Mouse (Mus musculus) thymus, postnatal 25 days (tissue): ENCODE results near the gene Ccdc153.

Experiments used
- DNase-seq: peaks from one replicate; pipeline ENCODE4 v3.0.0; 2022

Ccdc153 gene

DNA sequence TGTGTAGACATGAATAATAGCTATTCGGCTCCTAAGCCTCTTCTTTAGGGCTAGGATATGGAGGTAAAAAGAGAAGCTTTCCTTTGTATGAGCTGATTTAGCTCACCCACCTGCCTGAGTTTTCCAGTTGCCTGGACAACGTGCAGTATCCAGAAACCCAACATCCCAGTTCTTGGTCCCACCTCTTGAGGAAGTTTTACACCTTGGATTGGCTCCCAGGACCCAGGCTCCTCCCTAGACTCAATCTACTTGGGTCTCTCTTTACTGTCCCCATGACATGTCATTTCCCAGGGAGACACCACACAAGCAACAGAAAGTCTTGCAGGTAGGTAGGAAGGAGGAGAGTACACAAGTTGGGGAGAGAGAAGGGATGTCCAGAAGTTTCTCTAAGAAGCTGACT is at the start of gene Ccdc153:
TSS of gene Ccdc153 (plus strand) at position 278 of the 400 bp plus-strand sequence.
- DNase-seq: no peak

DNA sequence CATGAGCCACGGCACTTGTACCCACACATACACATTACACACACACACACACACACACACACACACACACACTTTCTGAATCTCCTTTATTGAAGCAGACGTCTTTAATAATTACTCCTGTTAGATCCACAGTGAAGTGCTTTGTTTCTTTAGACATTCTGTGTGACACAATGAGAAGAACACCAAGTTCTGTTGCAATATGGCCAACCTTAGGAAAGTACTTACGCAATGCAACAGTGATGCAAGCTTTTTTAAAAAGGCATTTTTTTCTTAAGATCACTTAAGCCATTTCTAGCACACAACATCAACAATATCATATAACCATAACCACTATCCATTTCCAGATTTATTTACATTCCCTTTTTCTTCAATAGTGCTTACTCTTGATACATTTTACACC is 49.3 kb upstream of the Ccdc153 start:
- DNase-seq: no peak

DNA sequence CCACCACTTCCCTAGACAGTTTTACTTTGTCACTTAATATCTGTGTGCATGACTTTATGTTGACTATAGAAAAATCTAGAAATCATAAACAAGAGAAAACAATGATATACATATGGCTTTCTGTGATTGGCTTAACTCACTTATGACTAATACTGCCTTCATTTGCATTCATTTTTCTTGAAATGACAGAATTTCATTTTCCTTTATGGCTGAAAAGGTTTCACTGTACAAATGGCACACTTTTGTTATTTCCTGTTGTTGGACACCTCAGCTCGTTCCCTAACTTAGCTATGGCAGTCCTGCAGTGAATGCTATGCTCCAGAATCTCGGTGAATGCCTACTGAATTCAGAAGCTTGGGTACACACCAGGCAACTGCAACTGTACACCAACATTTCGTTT is 48.2 kb upstream of the Ccdc153 start:
- DNase-seq: no peak

DNA sequence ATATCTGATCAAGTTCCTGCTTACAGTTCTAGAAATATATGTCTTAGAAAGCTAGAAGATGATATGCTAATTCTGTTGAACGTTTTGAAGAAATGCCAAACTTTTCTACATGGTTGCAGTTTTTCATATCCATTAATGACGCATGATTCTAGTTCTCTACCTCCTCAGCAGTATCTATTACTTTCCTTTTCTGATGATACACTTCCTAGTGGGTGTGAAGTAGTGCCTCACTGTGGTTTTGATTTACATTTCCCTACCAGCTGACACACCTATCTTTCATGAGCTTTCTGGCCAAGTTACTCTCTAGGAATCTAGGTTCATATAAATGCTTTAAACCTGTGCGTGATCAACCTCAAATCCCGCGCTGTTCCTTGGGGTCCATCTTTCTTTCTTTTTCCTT is 47.7 kb upstream of the Ccdc153 start:
- DNase-seq: no peak

GRCm38 (mm10) chr9:44194000-44194399 is 46.5 kb upstream of the Ccdc153 start:
- DNase-seq: no peak

DNA sequence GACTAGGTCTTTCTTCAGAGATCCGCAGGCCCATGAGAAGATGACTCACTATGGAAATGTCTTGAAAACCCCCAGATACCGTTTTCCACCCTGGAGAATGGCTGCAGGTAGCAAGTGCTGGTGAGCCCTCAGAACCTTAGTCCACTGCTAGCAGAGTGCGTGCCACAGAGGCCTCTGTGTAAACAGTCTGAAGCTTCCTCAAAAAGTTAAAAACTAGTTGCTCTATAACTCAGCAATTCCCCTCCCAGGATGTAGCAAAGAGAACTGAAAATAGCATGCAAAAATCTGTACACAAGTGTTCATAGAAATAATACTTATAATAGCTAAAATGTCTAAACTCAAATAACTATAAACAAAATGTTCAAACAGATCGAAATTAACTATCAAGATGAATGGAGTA is 44.1 kb upstream of the Ccdc153 start:
- no peak for DNase-seq

DNA sequence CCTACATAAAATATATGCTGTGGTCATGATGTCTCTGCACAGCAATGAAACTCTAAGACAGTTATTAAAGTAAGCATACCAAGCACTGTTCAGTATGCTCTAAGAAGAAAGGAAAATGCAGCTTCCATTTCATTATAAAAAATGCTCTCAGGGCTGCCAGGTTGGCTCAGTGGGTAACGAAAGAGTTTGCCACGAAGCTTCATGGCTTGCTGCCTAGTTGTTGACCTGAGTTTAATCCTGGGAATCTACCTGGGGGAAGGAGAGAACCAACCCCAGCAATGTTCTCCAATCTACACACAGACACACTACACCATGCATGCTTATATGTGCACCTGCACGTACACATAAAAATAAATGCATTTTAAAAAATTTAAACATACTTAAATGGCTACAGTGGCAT is 41.3 kb upstream of the Ccdc153 start:
- DNase-seq: no peak

DNA sequence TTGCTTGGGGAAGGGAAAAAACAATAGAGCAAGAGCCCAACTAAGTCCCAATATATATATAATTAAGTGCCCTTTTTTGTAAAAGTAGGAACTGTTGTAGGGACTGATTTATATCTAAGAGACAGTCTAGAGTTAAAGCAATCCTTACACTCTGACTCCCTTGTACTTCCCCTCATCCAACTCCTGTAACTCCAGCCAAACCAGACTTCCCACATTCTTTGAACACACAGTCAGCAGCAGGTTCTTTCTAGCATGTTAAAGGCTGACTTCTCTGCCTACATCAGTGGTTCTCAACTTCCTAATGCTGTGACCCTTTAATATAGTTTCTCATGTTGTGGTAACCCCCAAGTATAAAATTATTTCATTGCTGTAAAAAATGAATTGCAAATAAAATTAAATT is 40.9 kb upstream of the Ccdc153 start:
- DNase-seq: no peak

GRCm38 (mm10) chr9:44200458-44200857 is 40.0 kb upstream of the Ccdc153 start:
- no peak for DNase-seq

GRCm38 (mm10) chr9:44207840-44208239 is 32.6 kb upstream of the Ccdc153 start:
- DNase-seq: no peak

GRCm38 (mm10) chr9:44209416-44209815 is 31.1 kb upstream of the Ccdc153 start:
- DNase-seq: no peak

- no peak for DNase-seq
Measured at GRCm38 (mm10) chr9:44212406-44212805, 28.1 kb upstream of the Ccdc153 start.

DNA sequence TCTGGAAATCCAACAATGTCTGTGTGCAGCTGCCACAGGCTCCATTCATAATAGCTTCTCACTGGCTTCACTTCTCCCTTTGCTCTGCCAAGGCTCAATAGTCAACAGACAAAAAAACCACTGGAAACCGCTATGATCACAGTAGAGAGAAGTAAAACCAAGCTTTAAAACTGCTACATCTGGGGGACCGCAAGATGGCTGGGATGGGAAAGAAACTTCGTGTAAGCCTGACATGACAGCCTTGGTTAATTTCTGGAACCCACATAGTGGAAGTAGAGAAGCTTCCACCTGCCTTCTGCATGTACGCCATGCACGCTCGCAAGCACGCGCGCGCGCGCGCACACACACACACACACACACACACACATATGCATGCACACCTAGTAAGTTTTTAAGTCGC is 26.9 kb upstream of the Ccdc153 start:
- no peak for DNase-seq

DNA sequence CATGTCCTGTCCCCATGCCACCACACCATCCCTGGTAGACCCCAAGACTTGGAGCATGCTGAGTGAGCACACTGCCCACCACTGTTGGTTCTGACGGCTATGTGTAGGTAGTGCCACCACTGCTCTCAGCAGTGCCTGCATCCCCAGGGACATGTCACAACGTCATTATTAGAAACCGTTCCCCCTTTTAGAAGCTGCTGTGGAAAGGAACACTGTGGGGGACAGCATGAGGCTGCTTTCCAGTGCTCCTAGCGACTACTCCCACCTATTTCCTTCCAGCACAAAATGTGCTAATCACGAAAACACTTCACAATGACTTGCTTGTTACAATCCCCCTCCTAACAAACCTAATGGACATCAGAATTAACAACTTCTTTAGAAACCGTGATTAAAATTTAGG is 14.5 kb upstream of the Ccdc153 start:
- DNase-seq: no peak

DNA sequence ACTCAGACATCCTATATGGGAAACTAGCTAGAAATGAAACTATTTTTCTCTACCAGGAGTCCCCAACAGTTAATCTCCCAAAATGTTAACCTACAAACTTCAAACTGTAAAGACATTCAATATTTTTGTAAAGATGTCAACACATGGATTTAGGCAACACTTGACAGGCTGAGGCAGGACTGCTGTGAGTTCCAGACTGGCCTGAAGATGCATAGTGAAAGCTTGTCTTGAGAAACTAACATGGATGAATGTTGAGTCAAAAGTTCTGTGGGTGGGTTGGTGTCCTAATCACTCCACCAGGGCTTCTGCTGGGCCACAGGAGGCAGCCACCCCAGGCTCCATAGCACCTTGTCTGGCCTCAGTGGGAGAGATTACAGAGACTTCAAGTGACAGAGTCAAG is 8.9 kb upstream of the Ccdc153 start:
- no peak for DNase-seq

GRCm38 (mm10) chr9:44233021-44233801 is 7.3 kb upstream of the Ccdc153 start:
- peak; percentile 78 for DNase-seq

DNA sequence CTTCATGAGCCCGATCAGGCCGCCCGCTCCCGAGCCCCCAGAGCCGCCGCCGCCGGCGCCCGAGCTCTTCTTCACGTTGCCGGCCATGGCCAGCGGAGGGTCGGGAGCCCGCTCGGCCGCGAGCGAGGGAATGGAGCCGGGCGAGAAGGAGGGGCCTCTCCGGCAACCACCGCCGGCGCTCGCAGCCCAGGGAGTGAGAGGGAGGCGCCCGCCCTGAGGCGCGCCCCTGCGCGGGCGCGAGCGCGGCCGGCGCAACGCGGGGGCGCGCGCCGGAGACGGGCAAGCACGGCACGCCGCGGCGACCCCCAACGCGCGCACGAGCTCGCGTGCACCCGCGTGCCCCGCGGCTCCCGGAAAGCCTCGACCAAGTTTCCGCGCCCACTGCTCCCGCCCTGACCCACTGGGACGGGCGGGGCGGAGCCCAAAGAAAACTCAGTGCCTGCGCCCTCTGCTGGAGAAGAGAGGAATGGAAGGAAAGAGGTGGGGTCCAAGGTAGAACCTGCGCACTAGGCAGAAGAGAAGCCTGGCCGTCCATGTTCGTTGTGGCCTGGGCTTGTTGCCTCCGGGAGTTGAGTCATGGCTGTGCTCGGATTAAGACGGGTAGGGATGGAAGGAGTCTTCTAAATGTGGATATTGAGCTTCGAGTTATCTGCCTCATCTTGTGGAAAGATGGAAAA is 6.5 kb upstream of the Ccdc153 start, which contains the start of gene Cbl:
TSS of gene Cbl (minus strand) at position 248 of the 677 bp plus-strand sequence.
- DNase-seq: peak; percentile 100

- DNase-seq: peak; percentile 77
Measured at GRCm38 (mm10) chr9:44234479-44235427, 5.7 kb upstream of the Ccdc153 start.

DNA sequence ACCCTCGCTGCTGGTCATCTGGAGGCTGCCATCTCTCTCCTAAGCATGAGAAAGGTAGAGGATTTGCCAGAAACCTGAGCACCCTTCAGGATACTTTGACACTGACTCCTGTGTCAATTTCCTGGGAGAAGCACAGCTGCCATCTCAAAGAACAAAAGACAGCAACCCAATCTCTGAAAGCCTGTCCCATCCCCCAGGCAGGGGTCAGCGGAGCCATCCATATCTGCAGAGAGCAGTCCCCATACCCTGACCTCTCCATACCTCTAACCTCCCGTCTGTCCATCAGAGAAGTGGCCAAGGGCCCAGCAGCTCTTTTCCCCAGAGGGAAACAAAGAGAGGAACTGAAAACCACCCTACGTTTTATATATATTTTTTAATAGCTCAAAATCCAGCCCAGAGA is 3.9 kb upstream of the Ccdc153 start:
- DNase-seq: peak; percentile 47

DNA sequence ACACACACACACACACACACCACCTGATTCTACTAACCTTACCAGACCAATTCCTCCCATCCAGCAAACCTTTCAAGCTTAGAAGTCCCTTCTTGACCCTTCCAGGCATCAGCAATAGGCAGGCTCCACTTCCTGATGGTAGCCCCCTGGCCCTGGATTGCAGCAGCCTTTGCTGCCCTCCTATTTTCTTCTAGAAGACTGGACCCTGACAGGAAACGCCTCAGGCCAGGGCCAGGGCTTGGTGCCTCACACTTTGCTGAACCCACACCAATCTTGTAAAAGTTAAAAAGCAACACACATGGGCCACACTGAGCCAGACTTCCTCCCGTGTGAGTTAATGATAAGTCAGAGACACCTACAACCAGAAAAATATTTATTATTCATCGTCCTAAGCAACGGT is 3.3 kb upstream of the Ccdc153 start:
- peak; percentile 53 for DNase-seq

- DNase-seq: peak; percentile 78
Measured at GRCm38 (mm10) chr9:44238501-44239190, 1.8 kb upstream of the Ccdc153 start.

DNA sequence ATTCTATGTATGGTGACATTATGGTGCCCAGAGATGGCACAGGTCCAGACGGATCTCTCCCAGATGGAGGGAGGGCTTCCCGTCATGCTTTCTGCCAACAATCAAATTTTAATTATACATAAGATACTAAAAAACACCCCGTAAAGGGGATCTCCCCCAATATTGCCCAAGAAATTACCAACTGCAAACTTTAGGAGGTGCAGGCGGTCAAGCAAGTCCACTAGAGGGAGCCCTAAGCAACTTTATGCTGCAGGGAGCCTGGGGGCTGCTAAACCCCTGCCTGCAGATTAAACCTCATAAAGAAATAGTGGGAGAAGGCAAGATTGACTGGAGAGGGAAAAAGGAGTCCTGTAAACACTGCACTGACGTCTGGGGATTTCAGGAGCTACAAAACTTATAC is 1.0 kb upstream of the Ccdc153 start:
- peak; percentile 86 for DNase-seq

DNA sequence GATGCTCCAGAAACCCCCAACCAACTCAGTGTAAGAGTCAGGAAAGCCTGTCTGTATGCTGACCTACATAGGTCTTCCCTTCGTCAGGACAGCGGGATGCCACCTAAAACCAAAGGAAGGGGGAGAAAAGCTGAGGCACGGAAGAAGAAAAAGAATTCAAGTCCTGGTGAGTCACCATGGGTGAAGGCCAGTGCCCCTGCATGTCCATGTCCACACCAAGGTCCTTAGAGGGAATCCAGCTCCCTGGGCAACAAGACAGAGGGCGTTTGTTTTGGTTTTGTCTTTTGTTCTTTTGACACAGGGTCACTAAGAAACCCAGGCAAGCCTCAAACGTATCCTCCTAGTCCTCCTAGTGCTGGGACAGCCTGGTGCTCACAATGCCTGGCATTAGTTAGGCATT is 435 bp downstream of the Ccdc153 start:
- no peak for DNase-seq
